Mouse (Mus musculus) cortical plate, adult 2 months (tissue): Measurements from ENCODE around the gene Myb. TPM values are rescaled to one million over a fixed set of nuclear protein-coding genes. Genes with fewer than 3 reads are reported as not detected.

Experiments used
- H3K27ac ChIP-seq: fragments of 200-500 bp; 2 replicates; pipeline ENCODE4 v1.5.1; 2012; ENCODE audit warnings: low read length, control low read depth, inconsistent platforms; ENCODE audit not compliant: insufficient read depth
- H3K4me1 ChIP-seq: fragments of 200-500 bp; 2 replicates; pipeline ENCODE4 v1.6.1; 2011; ENCODE audit warnings: low read length; ENCODE audit not compliant: control insufficient read depth, insufficient read depth
- H3K4me3 ChIP-seq: fragments of 200-500 bp; 2 replicates; pipeline ENCODE4 v1.5.1; 2011; ENCODE audit warnings: mild to moderate bottlenecking, low read length, control low read depth; ENCODE audit not compliant: insufficient read depth
- CTCF ChIP-seq: fragments of 200-500 bp; IDR thresholded peaks from 2 replicates; pipeline ENCODE4 v1.5.1; 2011; ENCODE audit warnings: mild to moderate bottlenecking, control low read depth, low read length; ENCODE audit not compliant: insufficient read depth; ENCODE audit errors: extremely low read depth
- POLR2A ChIP-seq: fragments of 200-500 bp; IDR thresholded peaks from 2 replicates; pipeline ENCODE4 v1.6.1; 2011; ENCODE audit warnings: mild to moderate bottlenecking, low read length, control low read depth; ENCODE audit not compliant: insufficient read depth; ENCODE audit errors: extremely low read depth
- polyA plus RNA-seq: library from polyadenylated mRNA; depleted of rRNA; stranded (reverse); fragments of >200 nt; gene quantifications from 2 replicates; pipeline ENCODE4 v1.2.3, GENCODE M21; 2012

The Myb gene
- polyA plus RNA-seq, 1 experiment: 0.56 TPM

- Histone ChIP-seq H3K4me3 (no peak overlapping the region), H3K4me1 (no peaks in the 10 kb centered on the region), H3K27ac (no peak overlapping the region)
- TF ChIP-seq CTCF (no peak), POLR2A (no peak)
Measured at GRCm38 (mm10) chr10:21193935-21194505, 33.2 kb upstream of the Myb start.

- H3K27ac ChIP-seq: no peak overlapping the region
- no peak for TF ChIP-seq CTCF
- no peak for TF ChIP-seq POLR2A
- no peaks in the 10 kb centered on the region for H3K4me1 ChIP-seq
- H3K4me3 ChIP-seq: no peak overlapping the region
Measured at GRCm38 (mm10) chr10:21193088-21193934, 32.5 kb upstream of the Myb start.

DNA sequence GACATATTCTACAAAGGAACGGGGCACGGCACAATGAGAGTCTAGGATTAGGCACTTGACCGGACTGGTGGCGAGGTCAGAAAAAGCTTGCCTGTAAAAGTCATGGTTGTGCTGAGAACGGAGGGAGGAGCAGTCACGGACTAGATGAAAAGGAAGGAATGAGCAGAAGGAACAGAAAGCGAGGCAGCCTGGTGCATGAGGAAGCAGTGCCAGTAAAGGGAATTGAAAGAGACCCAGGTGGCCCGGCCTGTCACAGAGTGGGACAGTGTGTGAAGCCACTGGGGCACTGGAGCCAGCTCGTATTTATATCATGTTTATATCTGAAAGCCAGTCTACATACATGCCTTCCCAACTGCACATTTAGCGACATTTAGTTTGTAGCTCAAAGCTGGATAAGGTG lies 31.7 kb upstream of the Myb start:
- TF ChIP-seq POLR2A (no peak), CTCF (no peak)
- no peaks in the 10 kb centered on the region for H3K4me1 ChIP-seq
- no peak overlapping the region for H3K4me3 ChIP-seq
- no peak overlapping the region for H3K27ac ChIP-seq

GRCm38 (mm10) chr10:21189756-21190397 lies 29.1 kb upstream of the Myb start:
- Histone ChIP-seq H3K4me1 (no peaks in the 10 kb centered on the region), H3K4me3 (no peak overlapping the region), H3K27ac (no peak overlapping the region)
- TF ChIP-seq POLR2A: no peak
- TF ChIP-seq CTCF: no peak

DNA sequence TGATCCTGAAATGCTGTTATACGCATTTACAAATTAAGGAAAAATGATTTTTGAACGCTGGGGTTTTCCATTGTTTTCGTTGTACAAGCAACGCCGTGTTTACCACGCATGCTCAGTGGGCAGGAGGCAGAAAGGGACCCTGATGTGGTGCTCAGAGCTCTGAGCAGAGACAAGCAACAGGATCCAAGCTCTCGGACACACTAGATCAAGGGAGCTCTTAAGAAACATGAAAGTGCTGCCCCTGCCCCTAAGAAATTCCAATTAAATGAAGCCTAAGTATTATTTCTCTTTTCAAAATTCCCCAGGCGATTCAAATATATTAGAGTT lies 28.5 kb upstream of the Myb start:
- H3K4me3 ChIP-seq: peak overlapping the region; percentile 21
- no peak for TF ChIP-seq POLR2A
- no peak for TF ChIP-seq CTCF

GRCm38 (mm10) chr10:21188564-21189274 lies 27.9 kb upstream of the Myb start:
- H3K4me1 ChIP-seq: no peaks in the 10 kb centered on the region

More for the DNA sequence above, 28.5 kb upstream of the Myb start:
- Histone ChIP-seq H3K4me1 (no peaks in the 10 kb centered on the region), H3K27ac (no peak overlapping the region)

DNA sequence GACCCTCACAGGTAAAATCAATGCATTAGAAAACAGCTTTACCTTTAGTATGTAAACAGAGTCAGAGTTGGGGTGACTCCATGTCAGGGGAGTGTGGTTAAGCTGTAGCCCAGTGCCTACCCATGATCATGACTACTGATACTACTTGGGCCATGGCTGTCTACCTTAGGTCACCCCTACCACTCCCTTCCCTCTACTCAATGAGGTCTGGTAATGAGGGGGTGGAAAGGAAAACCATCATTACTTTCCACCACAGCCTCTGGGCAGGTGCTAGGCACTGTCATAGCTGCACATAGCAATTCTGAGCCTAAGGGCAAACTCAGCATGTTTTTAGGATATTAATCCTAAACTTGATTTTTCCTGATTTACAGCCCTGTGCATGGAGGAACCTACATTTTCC lies 27.1 kb upstream of the Myb start:
- H3K4me3 ChIP-seq: no peak overlapping the region
- TF ChIP-seq CTCF: no peak
- no peak for TF ChIP-seq POLR2A
- H3K4me1 ChIP-seq: no peaks in the 10 kb centered on the region
- H3K27ac ChIP-seq: no peak overlapping the region

More at GRCm38 (mm10) chr10:21188564-21189274, 27.9 kb upstream of the Myb start:
- TF ChIP-seq CTCF: peak; percentile 68
- TF ChIP-seq POLR2A: no peak
- Histone ChIP-seq H3K27ac (no peak overlapping the region), H3K4me3 (peak overlapping the region; percentile 21)

DNA sequence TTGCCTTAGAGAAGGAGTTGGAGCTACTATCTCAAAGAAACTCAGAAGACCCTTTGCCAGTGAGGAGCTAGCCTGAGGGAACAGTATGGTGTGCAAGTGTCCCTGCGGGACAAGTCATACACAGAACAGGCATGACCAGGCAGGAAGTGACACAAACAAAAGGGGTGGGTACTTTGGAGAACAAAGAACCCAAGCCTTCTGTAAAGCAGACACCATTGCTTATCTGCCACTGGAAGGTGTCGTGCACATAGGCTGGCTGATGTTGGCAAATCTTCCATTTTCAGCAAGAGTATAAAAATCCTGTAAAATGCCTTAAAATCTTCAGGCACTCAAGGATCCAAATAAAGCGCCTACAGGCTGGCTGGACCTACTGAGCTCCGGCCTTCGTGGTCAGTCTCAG lies 25.9 kb upstream of the Myb start:
- H3K4me1 ChIP-seq: no peaks in the 10 kb centered on the region
- no peak for TF ChIP-seq POLR2A
- TF ChIP-seq CTCF: no peak
- no peak overlapping the region for H3K27ac ChIP-seq

DNA sequence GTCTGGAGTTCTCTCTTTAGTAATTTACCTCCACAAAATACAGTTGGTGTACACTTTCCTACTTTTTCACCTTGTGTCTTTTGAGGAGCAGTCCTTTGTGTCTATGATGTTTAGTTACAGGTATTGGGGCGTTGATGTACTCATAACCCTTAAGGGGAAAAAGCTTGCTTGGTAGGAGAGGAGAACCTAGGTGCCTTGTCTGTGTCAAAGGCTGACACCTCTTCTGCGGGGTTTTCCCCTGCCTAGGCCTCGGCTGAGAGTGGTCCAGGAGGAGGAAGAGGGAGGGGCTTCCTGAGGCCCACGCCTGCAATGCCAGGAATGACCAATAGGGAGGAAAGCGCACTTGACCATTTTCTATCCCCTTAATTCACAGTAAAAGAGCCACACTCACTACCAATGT lies 17.9 kb upstream of the Myb start:
- H3K27ac ChIP-seq: no peak overlapping the region
- no peak for TF ChIP-seq CTCF
- H3K4me3 ChIP-seq: no peak overlapping the region
- no peaks in the 10 kb centered on the region for H3K4me1 ChIP-seq

More for the DNA sequence above, 25.9 kb upstream of the Myb start:
- H3K4me3 ChIP-seq: no peak overlapping the region
